Mouse (Mus musculus) G1E (cell line): ENCODE results near the gene Ctc1. TPM values are rescaled to one million over a fixed set of nuclear protein-coding genes. Genes with fewer than 3 reads are reported as not detected.

Experiments used
- ATAC-seq: 2 replicates; pipeline ENCODE4 v1.8.0; 2016; ENCODE audit warnings: mild to moderate bottlenecking; ENCODE audit not compliant: insufficient number of reproducible peaks, poor library complexity, low FRiP score, severe bottlenecking; ENCODE audit errors: extremely low read depth
- DNase-seq: peaks from one replicate; pipeline ENCODE4 v3.0.0; 2012; ENCODE audit warnings: low spot score
- H3K27me3 ChIP-seq: 2 replicates; pipeline ENCODE4 v1.6.1; 2012; ENCODE audit warnings: mild to moderate bottlenecking, low read length, inconsistent platforms; ENCODE audit not compliant: insufficient read depth
- H3K36me3 ChIP-seq: replicated peaks from 2 replicates; pipeline ENCODE3; 2012; ENCODE audit warnings: mild to moderate bottlenecking, inconsistent platforms
- H3K4me1 ChIP-seq: 2 replicates; pipeline ENCODE4 v1.6.1; 2012; ENCODE audit warnings: low read depth, low read length, inconsistent platforms, mixed read lengths; ENCODE audit not compliant: insufficient read depth
- H3K4me3 ChIP-seq: 2 replicates; pipeline ENCODE4 v1.5.1; 2012; ENCODE audit warnings: low read depth, mild to moderate bottlenecking, inconsistent platforms, low read length, moderate library complexity, mixed read lengths
- H3K9me3 ChIP-seq: replicated peaks from 2 replicates; pipeline ENCODE4 v1.6.1; 2012; ENCODE audit warnings: inconsistent platforms
- CTCF ChIP-seq: IDR thresholded peaks from 2 replicates; pipeline ENCODE4 v1.5.1; 2012; ENCODE audit warnings: low read depth, low read length, inconsistent platforms, mixed read lengths
- GATA1 ChIP-seq: IDR thresholded peaks from 2 replicates; pipeline ENCODE4 v1.6.1; 2012; ENCODE audit warnings: borderline replicate concordance, low read length, inconsistent platforms, mixed read lengths
- GATA2 ChIP-seq: IDR thresholded peaks from 2 replicates; pipeline ENCODE4 v1.6.1; 2012; ENCODE audit warnings: low read depth, low read length, inconsistent platforms, borderline replicate concordance
- POLR2AphosphoS5 ChIP-seq: IDR thresholded peaks from 2 replicates; pipeline ENCODE4 v1.6.1; 2012; ENCODE audit warnings: low read depth, low read length, inconsistent platforms; ENCODE audit not compliant: insufficient replicate concordance
- TAL1 ChIP-seq: conservative IDR thresholded peaks from 2 replicates; pipeline ENCODE4 v1.6.1; 2012; ENCODE audit warnings: low read depth, low read length, inconsistent platforms, mixed read lengths
- polyA plus RNA-seq: library from polyadenylated mRNA; stranded (reverse); fragments of >175 nt; gene quantifications from 2 replicates; pipeline ENCODE4 v1.2.3, GENCODE M21; 2012
- total RNA-seq, 2 experiments: library from RNA; stranded (forward) in 1 of 2; stranded (reverse) in 1 of 2; fragments of 200-1000 nt in 1 of 2; fragments of >200 nt in 1 of 2; fragmentation: Nextera tagmentation in 1 of 2; gene quantifications; 2 replicates each; pipeline ENCODE4 v1.2.3; 2014 to 2017

Gene Ctc1
- total and polyA plus RNA-seq, 3 experiments = 19.9 to 104 (median 96.5) TPM

GRCm38 (mm10) chr11:69012071-69012601 lies 3.6 kb upstream of the Ctc1 start:
- H3K36me3 ChIP-seq = peaks cover 2% of the 10 kb centered on the region
- DNase-seq (peak; percentile 33), ATAC-seq (peak; percentile 47; the same call in 1 of the 2 replicates)
- H3K9me3 ChIP-seq = no peaks in the 10 kb centered on the region
- peaks cover 43% of the 10 kb centered on the region for H3K4me1 ChIP-seq
- H3K4me3 ChIP-seq = peak overlapping the region; percentile 68
- TF ChIP-seq CTCF = no peak
- TF ChIP-seq POLR2AphosphoS5 = no peak
- TF ChIP-seq TAL1 = no peak
- TF ChIP-seq GATA2 = no peak
- no peak for TF ChIP-seq GATA1
- no peaks in the 10 kb centered on the region for H3K27me3 ChIP-seq

GRCm38 (mm10) chr11:69016755-69017154 lies 1.0 kb downstream of the Ctc1 start:
- H3K27me3 ChIP-seq = no peaks in the 10 kb centered on the region
- ATAC-seq (no peak), DNase-seq (no peak)
- H3K9me3 ChIP-seq = no peaks in the 10 kb centered on the region
- TF ChIP-seq GATA2 (no peak), TAL1 (no peak), CTCF (no peak), POLR2AphosphoS5 (no peak), GATA1 (no peak)
- H3K36me3 ChIP-seq = peaks cover 22% of the 10 kb centered on the region
- peak overlapping the region; percentile 71 for H3K4me3 ChIP-seq
- peaks cover 39% of the 10 kb centered on the region for H3K4me1 ChIP-seq

- Histone ChIP-seq H3K36me3 (peaks cover 61% of the 10 kb centered on the region), H3K4me3 (no peak overlapping the region), H3K27me3 (no peaks in the 10 kb centered on the region), H3K4me1 (peaks cover 19% of the 10 kb centered on the region), H3K9me3 (no peaks in the 10 kb centered on the region)
- TF ChIP-seq GATA1 (no peak), TAL1 (no peak), GATA2 (no peak), CTCF (no peak), POLR2AphosphoS5 (no peak)
- ATAC-seq (no peak), DNase-seq (no peak)
Measured at GRCm38 (mm10) chr11:69020691-69021090, 5.0 kb downstream of the Ctc1 start.

- Histone ChIP-seq H3K27me3 (no peaks in the 10 kb centered on the region), H3K36me3 (peaks cover 100% of the 10 kb centered on the region), H3K4me1 (no peaks in the 10 kb centered on the region; the same call in 1 of the 2 replicates), H3K4me3 (no peak overlapping the region), H3K9me3 (no peaks in the 10 kb centered on the region)
- TF ChIP-seq GATA2 (no peak), CTCF (no peak), POLR2AphosphoS5 (no peak), GATA1 (no peak), TAL1 (no peak)
- DNase-seq (no peak), ATAC-seq (no peak)
Measured at GRCm38 (mm10) chr11:69026562-69026961, 10.9 kb downstream of the Ctc1 start.

- ATAC-seq (no peak), DNase-seq (no peak)
- Histone ChIP-seq H3K27me3 (no peaks in the 10 kb centered on the region), H3K36me3 (peaks cover 99% of the 10 kb centered on the region), H3K4me3 (no peak overlapping the region), H3K9me3 (no peaks in the 10 kb centered on the region), H3K4me1 (peaks cover 3% of the 10 kb centered on the region; the same call in 1 of the 2 replicates)
- TF ChIP-seq GATA2 (no peak), CTCF (no peak), GATA1 (no peak), POLR2AphosphoS5 (no peak), TAL1 (no peak)
Measured at GRCm38 (mm10) chr11:69028805-69029204, 13.1 kb downstream of the Ctc1 start.

GRCm38 (mm10) chr11:69033552-69033951 lies 17.8 kb downstream of the Ctc1 start:
- no peaks in the 10 kb centered on the region for H3K9me3 ChIP-seq
- no peak overlapping the region for H3K4me3 ChIP-seq
- H3K36me3 ChIP-seq = peaks cover 81% of the 10 kb centered on the region
- DNase-seq (no peak), ATAC-seq (no peak)
- TF ChIP-seq POLR2AphosphoS5 (no peak), TAL1 (no peak), GATA2 (no peak), CTCF (no peak), GATA1 (no peak)
- no peaks in the 10 kb centered on the region for H3K27me3 ChIP-seq
- peaks cover 31% of the 10 kb centered on the region for H3K4me1 ChIP-seq
